Comparison of ENCODE assay signal across 9 mouse cellular contexts in the genomic region with DNA sequence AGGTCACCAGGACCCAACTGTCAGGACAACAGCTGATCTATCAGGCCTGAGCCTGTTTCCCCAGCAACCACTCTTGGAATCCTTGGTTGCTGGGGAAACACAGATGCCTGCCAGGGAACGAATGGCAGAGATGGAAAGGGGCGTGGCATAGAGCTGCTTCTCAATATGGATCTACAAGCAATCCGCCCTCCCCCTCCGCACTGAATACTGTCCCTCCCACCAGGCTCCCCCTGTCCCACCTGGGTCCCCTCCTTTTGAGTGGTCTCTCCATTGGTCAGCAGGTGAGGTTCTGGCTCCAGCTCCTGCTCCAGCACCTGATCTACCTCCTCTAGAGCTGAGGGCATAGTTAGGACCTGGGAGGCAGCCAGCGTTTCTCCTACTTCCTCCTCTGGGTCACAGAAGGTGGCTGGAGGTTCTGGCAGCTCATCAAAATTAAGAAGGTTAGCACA. TPM values are rescaled to one million over a fixed set of nuclear protein-coding genes. Genes with fewer than 3 reads are reported as not detected.
DNase-seq lines count a peak whose midpoint lies in the region; ATAC-seq and TF ChIP-seq lines count a peak whose summit lies in the region.
"Had no signal": no experiment of that assay in that cellular context is flagged by ENCODE, and none has a peak within 500 bp of the region (broad histone marks: within the 10 kb centered on the region; RNA-seq: fewer than 3 reads in every experiment).

No protein-coding gene starts in this region.

- peaks cover 66% of the 10 kb centered on the region for H3K4me1 ChIP-seq in forebrain, embryonic 12.5 days
- H3K4me1 ChIP-seq in olfactory bulb, adult 2 months (ENCODE audit: control insufficient read depth, insufficient read depth, low read length): peaks cover 51% of the 10 kb centered on the region

- H3K9ac ChIP-seq in forebrain, embryonic 12.5 days: peak overlapping the region; percentile 33; the same call in 1 of the 2 replicates
- H3K9ac ChIP-seq: liver, embryonic 15.5 days had no signal

- H3K4me2 ChIP-seq in forebrain, embryonic 12.5 days: peak overlapping the region; percentile 19
- H3K4me2 ChIP-seq: liver, embryonic 15.5 days had no signal

- intact Hi-C loops in left cerebral cortex, postnatal 14 days (cut with DNase I): loop anchor here (2.0 kb wide), 1 partner anchor 38 kb away; the partner anchor contains the start of gene Pdlim7

- TF ChIP-seq CTCF in olfactory bulb, adult 2 months (IDR thresholded peaks at IDR 0.05; ENCODE audit: insufficient read depth, low read depth, low read length): no peak

- ATAC-seq in forebrain, embryonic 12.5 days (ENCODE audit: low FRiP score): peak; percentile 27

- WGBS in forebrain, embryonic 12.5 days: 23% methylated on average over 5 of the region's 5 CpGs
- 28% methylated on average over 5 of the region's 5 CpGs for WGBS in olfactory bulb, adult 2 months

- H3K9me3 ChIP-seq in forebrain, embryonic 12.5 days: no peaks in the 10 kb centered on the region
- H3K9me3 ChIP-seq: liver, embryonic 15.5 days had no signal

- no peaks in the 10 kb centered on the region for H3K27me3 ChIP-seq in forebrain, embryonic 12.5 days

- no peak for TF ChIP-seq POLR2A in olfactory bulb, adult 2 months (IDR thresholded peaks at IDR 0.05; ENCODE audit: insufficient read depth, low read depth, low read length)

- H3K27ac ChIP-seq in forebrain, embryonic 12.5 days: peak overlapping the region; percentile 82
- 0 out of 2 replicates have a peak overlapping the region, but pooled peaks have one; percentile 12 for H3K27ac ChIP-seq in olfactory bulb, adult 2 months (ENCODE audit: insufficient read depth, low read depth, low read length)
- H3K27ac ChIP-seq: liver, embryonic 15.5 days had no signal

- DNase-seq in layer of hippocampus, adult 11-12 months (ENCODE audit: low spot score): peak; percentile 84
- DNase-seq in layer of hippocampus, adult 9-10 months (ENCODE audit: low spot score): no peak
- DNase-seq in left cerebral cortex, postnatal 14 days (ENCODE audit: low spot score in 2 of 2): peak; percentile 78 to 89
- no peak for DNase-seq in gastrocnemius, postnatal 4 days (ENCODE audit: low spot score in 2 of 2)
- DNase-seq in heart, adult 18-20 months: no peak
- no peak for DNase-seq in thymus, postnatal 25 days

- peaks cover 63% of the 10 kb centered on the region for H3K36me3 ChIP-seq in forebrain, embryonic 12.5 days (replicated peaks)
- H3K36me3 ChIP-seq: liver, embryonic 15.5 days had no signal

- H3K4me3 ChIP-seq in forebrain, embryonic 12.5 days (replicated peaks): no peak overlapping the region
- no peak overlapping the region for H3K4me3 ChIP-seq in olfactory bulb, adult 2 months (ENCODE audit: insufficient read depth, low read depth, low read length)
- H3K4me3 ChIP-seq: liver, embryonic 15.5 days had no signal

RNA-seq across cellular contexts. Expression of gene Prr7, which starts 10.6 kb away (rescaled TPM):
- polyA plus RNA-seq in forebrain, embryonic 12.5 days (2016; fragmentation: Nextera tagmentation; extraction: Ambion mirVana): 1.7 and 2.7 TPM in 2 replicates
- 100 to 1,000 TPM in 1 of 2 experiments, 10 to 100 TPM in 1; 98.9 to 104 TPM for total RNA-seq in left cerebral cortex, postnatal 14 days (2021)
- polyA plus RNA-seq in olfactory bulb, adult 2 months (2012; ENCODE audit: insufficient read depth, insufficient read length, low replicate concordance, missing spikeins): not detected in 2 replicates
- total RNA-seq in gastrocnemius, postnatal 4 days (2021): 1 to 10 TPM; 4.3 to 4.7 TPM
- total RNA-seq in heart, adult 18-20 months (2021): under 1 TPM; 0.45 to 0.82 TPM
- polyA plus RNA-seq: liver, embryonic 15.5 days had no signal

RNA-seq across cellular contexts. Expression of gene Dbn1, which starts 13.3 kb away (rescaled TPM):
- polyA plus RNA-seq in forebrain, embryonic 12.5 days (2016; fragmentation: Nextera tagmentation; extraction: Ambion mirVana): 591 and 654 TPM in 2 replicates
- 100 to 1,000 TPM; 326 to 327 TPM for total RNA-seq in left cerebral cortex, postnatal 14 days (2021)
- polyA plus RNA-seq in olfactory bulb, adult 2 months (2012; ENCODE audit: insufficient read depth, insufficient read length, low replicate concordance, missing spikeins): not detected in 2 replicates
- total RNA-seq in gastrocnemius, postnatal 4 days (2021): 100 to 1,000 TPM; 127 to 147 TPM
- 1 to 10 TPM; 5.7 to 6.4 TPM for total RNA-seq in heart, adult 18-20 months (2021)

RNA-seq across cellular contexts. Expression of gene Grk6, which starts 29.8 kb away (rescaled TPM):
- 54.2 and 58.1 TPM in 2 replicates for polyA plus RNA-seq in forebrain, embryonic 12.5 days (2016; fragmentation: Nextera tagmentation; extraction: Ambion mirVana)
- 10 to 100 TPM; 67.5 to 67.8 TPM for total RNA-seq in left cerebral cortex, postnatal 14 days (2021)
- 128 TPM in 1 of 2 replicates, not detected in the other for polyA plus RNA-seq in olfactory bulb, adult 2 months (2012; ENCODE audit: insufficient read depth, insufficient read length, low replicate concordance, missing spikeins)
- total RNA-seq in gastrocnemius, postnatal 4 days (2021): 10 to 100 TPM; 32.9 TPM
- 10 to 100 TPM; 13.9 to 17.1 TPM for total RNA-seq in heart, adult 18-20 months (2021)

RNA-seq across cellular contexts. Expression of gene Pdlim7, which starts 38.8 kb away (rescaled TPM):
- polyA plus RNA-seq in forebrain, embryonic 12.5 days (2016; fragmentation: Nextera tagmentation; extraction: Ambion mirVana): 139 and 147 TPM in 2 replicates
- 10 to 100 TPM; 66.0 to 79.4 TPM for total RNA-seq in left cerebral cortex, postnatal 14 days (2021)
- polyA plus RNA-seq in olfactory bulb, adult 2 months (2012; ENCODE audit: insufficient read depth, insufficient read length, low replicate concordance, missing spikeins): not detected in 2 replicates
- 100 to 1,000 TPM; 304 to 308 TPM for total RNA-seq in gastrocnemius, postnatal 4 days (2021)
- 10 to 100 TPM; 42.2 to 46.6 TPM for total RNA-seq in heart, adult 18-20 months (2021)

RNA-seq across cellular contexts. Expression of gene F12, which starts 48.1 kb away (rescaled TPM):
- polyA plus RNA-seq in forebrain, embryonic 12.5 days (2016; fragmentation: Nextera tagmentation; extraction: Ambion mirVana): not detected in 2 replicates
- under 1 TPM in 1 of 2 experiments, not detected in 1; 0.30 TPM for total RNA-seq in left cerebral cortex, postnatal 14 days (2021)
- polyA plus RNA-seq in olfactory bulb, adult 2 months (2012; ENCODE audit: insufficient read depth, insufficient read length, low replicate concordance, missing spikeins): not detected in 2 replicates
- total RNA-seq in gastrocnemius, postnatal 4 days (2021): under 1 TPM; 0.22 to 0.70 TPM
- total RNA-seq in heart, adult 18-20 months (2021): not detected

Comparison
In these comparisons a context has a peak if more than half of its experiments do, and no peak if none do; other contexts are left out.
1. DNase-seq: peak in layer of hippocampus, adult 11-12 months (single experiment) and left cerebral cortex, postnatal 14 days (2 of 2); none in layer of hippocampus, adult 9-10 months (single experiment), gastrocnemius, postnatal 4 days (0 of 2), heart, adult 18-20 months (0 of 2) and thymus, postnatal 25 days (single experiment).
2. RNA of gene Prr7, which starts 10.6 kb away (total RNA-seq): 98.9 to 104 TPM in left cerebral cortex, postnatal 14 days; 4.3 to 4.7 TPM in gastrocnemius, postnatal 4 days and 0.45 to 0.82 TPM in heart, adult 18-20 months; every median in the first group is over 10 times any median in the second.
3. RNA of gene Dbn1, which starts 13.3 kb away (total RNA-seq): 326 to 327 TPM in left cerebral cortex, postnatal 14 days and 127 to 147 TPM in gastrocnemius, postnatal 4 days; 5.7 to 6.4 TPM in heart, adult 18-20 months; every median in the first group is over 10 times any median in the second.